Mouse (Mus musculus) CH12.LX (cell line): Measurements from ENCODE around the gene Iqcd.

Experiments
- BHLHE40 ChIP-seq: IDR thresholded peaks from 2 replicates; pipeline ENCODE4 v1.6.1; 2011; ENCODE audit warnings: mild to moderate bottlenecking, low read depth, low read length, improper control_type of control experiment
- CHD2 ChIP-seq: IDR thresholded peaks from 2 replicates; pipeline ENCODE4 v1.6.1; 2011; ENCODE audit warnings: low read length, improper control_type of control experiment
- CTCF ChIP-seq, 2 experiments: IDR thresholded peaks in 1 of 2; conservative IDR thresholded peaks in 1 of 2; 2 replicates each; pipeline ENCODE4 v1.5.1; 2011 to 2012; ENCODE audit warnings: low read depth in 2 of 2, low read length in 2 of 2, improper control_type of control experiment in 1 of 2, inconsistent platforms in 1 of 2, mild to moderate bottlenecking in 1 of 2, moderate library complexity in 1 of 2
- ETS1 ChIP-seq: conservative IDR thresholded peaks from 2 replicates; pipeline ENCODE4 v1.6.1; 2012; ENCODE audit warnings: low read depth, mild to moderate bottlenecking, inconsistent platforms, low read length, improper control_type of control experiment, moderate library complexity
- POLR2A ChIP-seq: IDR thresholded peaks from 2 replicates; pipeline ENCODE4 v1.6.1; 2011; ENCODE audit warnings: low read depth, mild to moderate bottlenecking, improper control_type of control experiment, low read length
- POLR2AphosphoS2 ChIP-seq: IDR thresholded peaks from 2 replicates; pipeline ENCODE4 v1.6.1; 2011; ENCODE audit warnings: low read depth, low read length, improper control_type of control experiment
- RAD21 ChIP-seq: IDR thresholded peaks from 2 replicates; pipeline ENCODE4 v1.6.1; 2011; ENCODE audit warnings: low read depth, mild to moderate bottlenecking, low read length, improper control_type of control experiment, moderate library complexity
- RCOR1 ChIP-seq: conservative IDR thresholded peaks from 2 replicates; pipeline ENCODE4 v1.6.1; 2012; ENCODE audit warnings: low read depth, mild to moderate bottlenecking, inconsistent platforms, low read length, improper control_type of control experiment
- SIN3A ChIP-seq: IDR thresholded peaks from 2 replicates; pipeline ENCODE4 v1.6.1; 2012; ENCODE audit warnings: low read length, improper control_type of control experiment, inconsistent platforms
- TBP ChIP-seq: conservative IDR thresholded peaks from 2 replicates; pipeline ENCODE4 v1.6.1; 2011; ENCODE audit warnings: low read depth, low read length, improper control_type of control experiment
- TCF12 ChIP-seq: IDR thresholded peaks from 2 replicates; pipeline ENCODE4 v1.6.1; 2014; ENCODE audit warnings: low read depth, mild to moderate bottlenecking, inconsistent platforms, low read length, improper control_type of control experiment
- UBTF ChIP-seq: IDR thresholded peaks from 2 replicates; pipeline ENCODE4 v1.6.1; 2012; ENCODE audit warnings: low read depth, mild to moderate bottlenecking, inconsistent platforms, low read length, improper control_type of control experiment, moderate library complexity
- USF1 ChIP-seq: IDR thresholded peaks from 2 replicates; pipeline ENCODE4 v1.6.1; 2014; ENCODE audit warnings: low read depth, mild to moderate bottlenecking, inconsistent platforms, low read length, improper control_type of control experiment
- USF2 ChIP-seq: conservative IDR thresholded peaks from 2 replicates; pipeline ENCODE4 v1.6.1; 2011; ENCODE audit warnings: low read depth, low read length, improper control_type of control experiment

DNA sequence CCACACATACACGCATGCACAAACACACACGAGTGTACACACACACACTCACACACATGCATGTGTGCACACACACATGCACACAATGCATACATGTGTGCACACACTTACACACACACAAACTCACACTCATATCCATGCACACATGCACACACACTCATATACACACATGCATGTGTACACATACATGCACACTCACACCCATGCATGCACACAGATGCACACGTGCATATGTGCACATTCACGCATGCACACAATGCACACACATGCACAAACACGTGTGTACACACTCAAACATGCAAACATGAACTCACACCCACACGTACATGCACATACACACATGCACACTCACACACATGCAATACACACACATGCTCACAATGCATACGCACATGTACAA is 51.3 kb downstream of the Iqcd start:
- TF ChIP-seq BHLHE40 (no peak), CHD2 (no peak), UBTF (no peak), CTCF (conservative IDR thresholded peaks at IDR 0.05 in 1 of 2, IDR thresholded peaks at IDR 0.05 in 1 of 2; ENCODE audit: low read depth in 2 of 2, low read length in 2 of 2) (no peak), RCOR1 (no peak), USF2 (no peak), POLR2A (no peak), ETS1 (no peak), TBP (no peak), SIN3A (no peak), TCF12 (no peak), POLR2AphosphoS2 (no peak), RAD21 (no peak), USF1 (no peak)
